Mouse (Mus musculus): Measurements from ENCODE around the gene Parp16. TPM values are rescaled to one million over a fixed set of nuclear protein-coding genes. Genes with fewer than 3 reads are reported as not detected.

Gene Parp16
- polyA plus RNA-seq, 1 experiment from 2014 or later: 6.5 TPM

- WGBS: 44% methylated on average over 8 of the region's 8 CpGs
These were observed 3.2 kb upstream of the Parp16 start for GRCm38 (mm10) chr9:65191755-65192469.

DNA sequence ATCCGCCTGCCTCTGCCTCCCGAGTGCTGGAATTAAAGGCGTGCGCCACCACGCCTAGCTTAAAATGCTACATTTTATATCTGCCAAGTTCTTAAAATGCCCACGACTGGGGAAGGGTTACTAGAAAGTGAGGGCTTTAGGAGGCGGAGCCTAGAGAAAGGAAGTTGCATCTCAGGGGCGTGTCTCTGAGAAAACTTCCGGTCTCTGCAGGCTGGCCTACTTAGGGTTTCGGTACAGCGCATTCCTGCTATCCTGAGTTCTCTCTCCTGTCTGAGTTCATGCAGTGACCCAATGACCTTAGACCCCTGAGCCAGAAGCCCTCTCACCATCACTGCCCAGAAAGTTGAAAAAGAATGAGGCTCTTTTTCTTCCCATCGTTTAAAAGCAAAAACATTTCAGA is 1.9 kb upstream of the Parp16 start:
- ATAC-seq (replicated peaks; ENCODE audit: extremely low read depth, insufficient read depth, low FRiP score): no peak
- Histone ChIP-seq H3K36me3 (ENCODE audit: control insufficient read depth, insufficient read depth) (no peaks in the 10 kb centered on the region), H3K27ac (ENCODE audit: low read length) (no peak overlapping the region), H3K27me3 (ENCODE audit: control insufficient read depth, insufficient read depth, low read length) (no peaks in the 10 kb centered on the region), H3K4me3 (ENCODE audit: low read length) (no peak overlapping the region), H3K9me3 (replicated peaks; ENCODE audit: control insufficient read depth, low read length) (no peaks in the 10 kb centered on the region), H3K9ac (ENCODE audit: low read length) (no peak overlapping the region), H3K4me2 (ENCODE audit: low read depth, low read length) (no peak overlapping the region), H3K4me1 (ENCODE audit: control insufficient read depth, insufficient read depth, low read length) (peaks cover 33% of the 10 kb centered on the region)
- 72% methylated on average over 12 of the region's 12 CpGs for WGBS

More at GRCm38 (mm10) chr9:65191755-65192469, 3.2 kb upstream of the Parp16 start:
- ATAC-seq (replicated peaks; ENCODE audit: extremely low read depth, insufficient read depth, low FRiP score): no peak
- H3K9me3 ChIP-seq (replicated peaks; ENCODE audit: control insufficient read depth, low read length): no peaks in the 10 kb centered on the region
- no peaks in the 10 kb centered on the region for H3K27me3 ChIP-seq (ENCODE audit: control insufficient read depth, insufficient read depth, low read length)
- H3K36me3 ChIP-seq (ENCODE audit: control insufficient read depth, insufficient read depth): no peaks in the 10 kb centered on the region
- peak overlapping the region; percentile 61 for H3K27ac ChIP-seq (ENCODE audit: low read length)
- H3K4me3 ChIP-seq (ENCODE audit: low read length): no peak overlapping the region
- H3K4me1 ChIP-seq (ENCODE audit: control insufficient read depth, insufficient read depth, low read length): peaks cover 30% of the 10 kb centered on the region
- H3K9ac ChIP-seq (ENCODE audit: low read length): no peak overlapping the region
- no peak overlapping the region for H3K4me2 ChIP-seq (ENCODE audit: low read depth, low read length)

DNA sequence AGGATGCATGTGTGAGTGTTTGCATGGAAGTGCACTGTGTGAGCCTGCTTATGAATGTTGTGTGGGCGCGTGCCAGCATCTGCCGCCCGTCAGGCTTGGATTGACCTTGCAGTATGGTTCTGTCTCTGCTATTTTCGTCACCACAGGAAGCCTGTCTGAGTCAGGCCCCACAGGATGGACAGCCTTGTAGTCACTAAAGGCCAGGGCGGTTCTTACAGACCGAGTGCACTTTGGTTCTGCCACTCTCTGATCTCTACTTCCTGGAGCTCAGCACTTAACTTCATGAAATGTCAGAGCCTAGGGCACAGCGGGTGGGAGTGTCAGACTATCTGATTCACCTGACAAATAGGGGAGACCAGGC is 448 bp downstream of the Parp16 start:
- ATAC-seq (replicated peaks; ENCODE audit: extremely low read depth, insufficient read depth, low FRiP score): peak; percentile 51
- Histone ChIP-seq H3K27me3 (ENCODE audit: control insufficient read depth, insufficient read depth, low read length) (no peaks in the 10 kb centered on the region), H3K9ac (ENCODE audit: low read length) (peak overlapping the region; percentile 69), H3K4me2 (ENCODE audit: low read depth, low read length) (peak overlapping the region; percentile 41), H3K4me1 (ENCODE audit: control insufficient read depth, insufficient read depth, low read length) (peaks cover 33% of the 10 kb centered on the region), H3K4me3 (ENCODE audit: low read length) (no peak overlapping the region; the same call in 1 of the 2 replicates), H3K27ac (ENCODE audit: low read length) (peak overlapping the region; percentile 96), H3K36me3 (ENCODE audit: control insufficient read depth, insufficient read depth) (no peaks in the 10 kb centered on the region), H3K9me3 (replicated peaks; ENCODE audit: control insufficient read depth, low read length) (no peaks in the 10 kb centered on the region)
- WGBS: 8% methylated on average over 8 of the region's 8 CpGs

GRCm38 (mm10) chr9:65195982-65196737 is 1.0 kb downstream of the Parp16 start:
- Histone ChIP-seq H3K9me3 (replicated peaks; ENCODE audit: control insufficient read depth, low read length) (no peaks in the 10 kb centered on the region), H3K4me3 (ENCODE audit: low read length) (no peak overlapping the region; the same call in 1 of the 2 replicates), H3K4me2 (ENCODE audit: low read depth, low read length) (peak overlapping the region; percentile 41), H3K27ac (ENCODE audit: low read length) (peak overlapping the region; percentile 96), H3K4me1 (ENCODE audit: control insufficient read depth, insufficient read depth, low read length) (peaks cover 33% of the 10 kb centered on the region), H3K27me3 (ENCODE audit: control insufficient read depth, insufficient read depth, low read length) (no peaks in the 10 kb centered on the region), H3K36me3 (ENCODE audit: control insufficient read depth, insufficient read depth) (no peaks in the 10 kb centered on the region), H3K9ac (ENCODE audit: low read length) (peak overlapping the region; percentile 69)
- peak; percentile 80 for ATAC-seq (replicated peaks; ENCODE audit: extremely low read depth, insufficient read depth, low FRiP score)
- 3% methylated on average over 9 of the region's 9 CpGs for WGBS

GRCm38 (mm10) chr9:65196738-65197569 is 1.8 kb downstream of the Parp16 start:
- peak; percentile 78 for ATAC-seq (replicated peaks; ENCODE audit: extremely low read depth, insufficient read depth, low FRiP score)
- Histone ChIP-seq H3K4me1 (ENCODE audit: control insufficient read depth, insufficient read depth, low read length) (peaks cover 25% of the 10 kb centered on the region), H3K27me3 (ENCODE audit: control insufficient read depth, insufficient read depth, low read length) (no peaks in the 10 kb centered on the region), H3K36me3 (ENCODE audit: control insufficient read depth, insufficient read depth) (no peaks in the 10 kb centered on the region), H3K9ac (ENCODE audit: low read length) (peak overlapping the region; percentile 69), H3K9me3 (replicated peaks; ENCODE audit: control insufficient read depth, low read length) (no peaks in the 10 kb centered on the region), H3K4me2 (ENCODE audit: low read depth, low read length) (peak overlapping the region; percentile 34; the same call in 1 of the 2 replicates), H3K27ac (ENCODE audit: low read length) (peak overlapping the region; percentile 96), H3K4me3 (ENCODE audit: low read length) (no peak overlapping the region)
- 13% methylated on average over 26 of the region's 26 CpGs for WGBS

DNA sequence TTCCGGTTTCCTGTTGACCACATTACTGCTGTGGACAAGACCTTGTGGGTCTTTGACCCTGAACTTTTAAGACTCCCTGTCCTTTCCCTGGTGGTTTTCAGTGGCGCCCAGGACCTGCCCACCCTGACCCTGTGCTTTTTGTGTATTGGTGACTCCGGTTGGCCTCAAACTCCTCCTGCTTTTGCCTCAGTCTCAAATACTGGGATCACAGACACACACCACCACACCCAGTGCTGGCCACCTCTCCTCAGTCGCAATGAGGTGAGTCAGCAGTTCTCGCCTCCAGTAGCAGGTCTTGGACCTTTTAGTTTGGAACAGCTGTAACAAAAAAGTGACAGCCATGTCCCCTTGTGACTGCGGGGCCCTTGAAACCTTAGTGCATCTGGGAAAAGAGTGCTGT is 2.7 kb downstream of the Parp16 start:
- 84% methylated on average over 6 of the region's 6 CpGs for WGBS
- no peak for ATAC-seq (replicated peaks; ENCODE audit: extremely low read depth, insufficient read depth, low FRiP score)

DNA sequence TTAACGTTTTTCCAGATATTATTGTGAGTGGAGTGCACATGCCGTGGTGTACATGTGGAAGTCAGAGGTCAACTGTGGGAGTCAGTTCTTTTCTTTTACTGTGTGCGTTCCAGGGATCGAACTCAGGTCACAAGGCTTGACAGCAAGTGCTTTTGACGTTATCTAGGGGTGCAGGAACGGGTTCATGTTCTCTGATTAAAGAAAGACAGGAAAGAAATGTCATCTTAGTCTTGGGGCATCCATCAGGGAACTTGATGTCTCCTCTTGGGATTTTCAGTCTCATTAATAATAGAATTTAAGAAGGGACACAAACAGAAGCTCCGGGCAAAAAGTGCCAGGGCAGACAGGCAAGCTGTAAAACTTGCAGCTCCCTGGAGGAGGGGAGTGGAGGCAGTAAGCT is 4.6 kb downstream of the Parp16 start:
- no peak overlapping the region for H3K4me3 ChIP-seq (ENCODE audit: low read length)
- H3K4me1 ChIP-seq (ENCODE audit: control insufficient read depth, insufficient read depth, low read length): peaks cover 19% of the 10 kb centered on the region
- H3K9me3 ChIP-seq (replicated peaks; ENCODE audit: control insufficient read depth, low read length): no peaks in the 10 kb centered on the region
- peak overlapping the region; percentile 59 for H3K27ac ChIP-seq (ENCODE audit: low read length)
- 50% methylated on average over 7 of the region's 7 CpGs for WGBS
- no peak overlapping the region for H3K9ac ChIP-seq (ENCODE audit: low read length)
- no peaks in the 10 kb centered on the region for H3K27me3 ChIP-seq (ENCODE audit: control insufficient read depth, insufficient read depth, low read length)
- ATAC-seq (replicated peaks; ENCODE audit: extremely low read depth, insufficient read depth, low FRiP score): no peak
- H3K4me2 ChIP-seq (ENCODE audit: low read depth, low read length): no peak overlapping the region
- H3K36me3 ChIP-seq (ENCODE audit: control insufficient read depth, insufficient read depth): no peaks in the 10 kb centered on the region

More for the DNA sequence above, 2.7 kb downstream of the Parp16 start:
- Histone ChIP-seq H3K9me3 (replicated peaks; ENCODE audit: control insufficient read depth, low read length) (no peaks in the 10 kb centered on the region), H3K9ac (ENCODE audit: low read length) (no peak overlapping the region), H3K27ac (ENCODE audit: low read length) (no peak overlapping the region), H3K36me3 (ENCODE audit: control insufficient read depth, insufficient read depth) (no peaks in the 10 kb centered on the region), H3K4me3 (ENCODE audit: low read length) (no peak overlapping the region), H3K4me1 (ENCODE audit: control insufficient read depth, insufficient read depth, low read length) (peaks cover 20% of the 10 kb centered on the region), H3K4me2 (ENCODE audit: low read depth, low read length) (no peak overlapping the region), H3K27me3 (ENCODE audit: control insufficient read depth, insufficient read depth, low read length) (no peaks in the 10 kb centered on the region)

DNA sequence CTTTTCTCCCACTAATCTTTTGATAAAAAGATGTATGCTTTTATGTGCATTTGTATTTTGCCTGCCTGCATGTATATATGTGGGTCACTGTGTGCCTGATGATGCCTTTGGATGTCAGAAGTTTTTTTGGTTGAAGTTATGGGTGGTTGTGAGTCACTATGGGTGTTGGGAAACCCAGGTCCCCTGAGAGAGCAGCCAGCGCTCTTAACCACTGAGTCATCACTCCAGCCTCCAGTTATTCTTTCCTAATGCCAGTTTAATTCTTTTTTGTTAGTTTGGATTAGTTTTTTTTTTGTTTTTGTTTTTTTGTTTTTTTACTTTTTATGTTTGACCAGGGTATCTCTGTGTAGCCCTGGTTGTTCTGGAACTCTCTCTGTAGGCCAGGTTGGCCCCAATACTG is 5.5 kb downstream of the Parp16 start:
- no peaks in the 10 kb centered on the region for H3K36me3 ChIP-seq (ENCODE audit: control insufficient read depth, insufficient read depth)
- whole genome bisulfite sequencing: 55% methylated on average over 1 of the region's 1 CpGs
- ATAC-seq (replicated peaks; ENCODE audit: extremely low read depth, insufficient read depth, low FRiP score): no peak
- H3K27me3 ChIP-seq (ENCODE audit: control insufficient read depth, insufficient read depth, low read length): no peaks in the 10 kb centered on the region
- H3K4me2 ChIP-seq (ENCODE audit: low read depth, low read length): no peak overlapping the region
- peak overlapping the region; percentile 67; the same call in 1 of the 2 replicates for H3K27ac ChIP-seq (ENCODE audit: low read length)
- H3K4me1 ChIP-seq (ENCODE audit: control insufficient read depth, insufficient read depth, low read length): peaks cover 10% of the 10 kb centered on the region
- no peaks in the 10 kb centered on the region for H3K9me3 ChIP-seq (replicated peaks; ENCODE audit: control insufficient read depth, low read length)
- 0 out of 2 replicates have a peak overlapping the region, but pooled peaks have one; percentile 9 for H3K9ac ChIP-seq (ENCODE audit: low read length)
- H3K4me3 ChIP-seq (ENCODE audit: low read length): no peak overlapping the region

All from heart, embryonic 16.5 days (tissue).